Mouse (Mus musculus): ENCODE measurements around the gene G6pc3.

The G6pc3 gene

DNA sequence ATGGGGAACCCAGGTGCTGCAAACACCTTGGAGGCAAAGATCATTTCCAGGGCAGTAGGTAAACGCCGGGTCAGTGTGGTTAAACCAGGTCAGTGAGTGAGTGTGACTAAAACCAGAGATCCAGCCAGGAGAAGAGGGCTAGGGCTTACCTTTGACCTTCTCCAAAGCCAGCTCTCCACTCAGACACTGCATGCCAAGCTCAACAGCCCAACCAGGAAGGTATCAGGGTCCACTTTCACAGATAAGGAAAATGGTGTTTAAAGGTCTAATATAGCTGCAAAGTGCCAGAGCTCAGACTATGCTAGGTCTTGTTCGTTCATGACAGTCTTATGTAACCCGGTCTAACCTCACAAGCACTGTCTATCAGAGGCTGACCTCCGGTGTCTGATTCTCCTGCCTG, 51.8 kb downstream of the G6pc3 start:
- in situ Hi-C loops (cut with MboI, MseI) = no loop called here

DNA sequence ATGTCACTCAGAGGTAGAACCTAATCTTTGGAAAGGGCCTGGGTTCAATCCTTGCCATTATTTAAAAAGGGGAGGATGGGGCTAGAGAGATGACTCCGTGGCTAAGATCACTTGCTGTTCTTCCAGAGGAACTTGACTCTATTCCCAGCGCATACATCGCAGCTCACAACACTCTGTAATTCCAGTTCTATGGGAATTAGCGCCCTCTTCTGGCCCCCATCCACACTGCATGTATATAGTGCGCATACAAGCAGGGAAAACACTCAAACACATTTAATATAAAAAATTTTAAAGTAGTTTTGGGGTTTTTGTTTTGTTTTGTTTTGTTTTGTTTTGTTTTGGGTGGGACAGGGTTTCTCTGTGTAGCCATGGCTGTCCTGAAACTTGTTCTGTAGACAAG, 52.5 kb downstream of the G6pc3 start:
- in situ Hi-C loops (cut with MboI, MseI) = no loop called here
